Mouse (Mus musculus): ENCODE results near the gene Scp2. TPM values are rescaled to one million over a fixed set of nuclear protein-coding genes. Genes with fewer than 3 reads are reported as not detected.
A peak's percentile ranks its signal among the peaks of the same experiment; 100 is the strongest.

The Scp2 gene
- polyA plus RNA-seq, 1 experiment from 2014 or later: 228 TPM

GRCm38 (mm10) chr4:108055873-108056272, 88.9 kb downstream of the Scp2 start:
- H3K27ac ChIP-seq: no peak overlapping the region
- no peak for ATAC-seq (replicated peaks; ENCODE audit: low FRiP score)
- 68% methylated on average over 10 of the region's 10 CpGs for WGBS
- no peak overlapping the region for H3K9ac ChIP-seq
- H3K9me3 ChIP-seq (replicated peaks): no peaks in the 10 kb centered on the region
- H3K4me2 ChIP-seq: no peak overlapping the region
- no peak overlapping the region for H3K4me3 ChIP-seq (replicated peaks)
- H3K27me3 ChIP-seq: no peaks in the 10 kb centered on the region
- peaks cover 81% of the 10 kb centered on the region for H3K36me3 ChIP-seq
- no peaks in the 10 kb centered on the region for H3K4me1 ChIP-seq

GRCm38 (mm10) chr4:108052673-108053072, 92.1 kb downstream of the Scp2 start:
- H3K4me1 ChIP-seq: no peaks in the 10 kb centered on the region
- no peaks in the 10 kb centered on the region for H3K9me3 ChIP-seq (replicated peaks)
- ATAC-seq (replicated peaks; ENCODE audit: low FRiP score): no peak
- no peak overlapping the region for H3K9ac ChIP-seq
- no peak overlapping the region for H3K4me3 ChIP-seq (replicated peaks)
- no peaks in the 10 kb centered on the region for H3K27me3 ChIP-seq
- 89% methylated on average over 8 of the region's 8 CpGs for WGBS
- H3K27ac ChIP-seq: no peak overlapping the region
- no peak overlapping the region for H3K4me2 ChIP-seq
- H3K36me3 ChIP-seq: peaks cover 83% of the 10 kb centered on the region

- no peak overlapping the region for H3K27ac ChIP-seq
- no peaks in the 10 kb centered on the region for H3K27me3 ChIP-seq
- no peak overlapping the region for H3K4me3 ChIP-seq (replicated peaks)
- H3K4me2 ChIP-seq: no peak overlapping the region
- H3K36me3 ChIP-seq: peaks cover 88% of the 10 kb centered on the region
- no peak overlapping the region for H3K9ac ChIP-seq
- no peaks in the 10 kb centered on the region for H3K9me3 ChIP-seq (replicated peaks)
- H3K4me1 ChIP-seq: no peaks in the 10 kb centered on the region
- no peak for ATAC-seq (replicated peaks; ENCODE audit: low FRiP score)
- 89% methylated on average over 10 of the region's 10 CpGs for WGBS
Measured at GRCm38 (mm10) chr4:108051687-108052274, 93.0 kb downstream of the Scp2 start.

DNA sequence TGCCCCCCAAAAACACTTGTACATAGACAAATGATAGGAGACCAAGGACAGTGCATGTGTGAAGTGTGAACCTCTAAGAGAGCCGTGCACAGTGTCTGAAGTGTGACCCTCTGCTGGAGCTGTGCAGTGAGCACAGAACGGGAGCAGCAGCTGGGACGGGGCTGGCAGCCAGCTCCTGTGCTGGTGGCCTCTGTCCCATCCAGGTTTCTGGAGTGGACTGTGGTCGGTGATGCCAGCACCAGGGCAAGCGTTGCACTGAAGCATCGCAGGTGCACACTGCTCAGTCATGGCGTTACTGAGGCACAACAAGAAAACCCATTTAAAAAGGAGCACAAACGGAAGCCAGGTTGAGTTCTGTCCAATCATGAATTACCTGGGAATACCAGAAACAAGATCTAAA, 98.7 kb downstream of the Scp2 start:
- Histone ChIP-seq H3K36me3 (peaks cover 77% of the 10 kb centered on the region), H3K9me3 (replicated peaks) (no peaks in the 10 kb centered on the region), H3K27me3 (no peaks in the 10 kb centered on the region), H3K27ac (no peak overlapping the region), H3K4me2 (no peak overlapping the region), H3K4me3 (replicated peaks) (no peak overlapping the region), H3K4me1 (no peaks in the 10 kb centered on the region), H3K9ac (no peak overlapping the region)
- no peak for ATAC-seq (replicated peaks; ENCODE audit: low FRiP score)
- WGBS: 83% methylated on average over 8 of the region's 8 CpGs

DNA sequence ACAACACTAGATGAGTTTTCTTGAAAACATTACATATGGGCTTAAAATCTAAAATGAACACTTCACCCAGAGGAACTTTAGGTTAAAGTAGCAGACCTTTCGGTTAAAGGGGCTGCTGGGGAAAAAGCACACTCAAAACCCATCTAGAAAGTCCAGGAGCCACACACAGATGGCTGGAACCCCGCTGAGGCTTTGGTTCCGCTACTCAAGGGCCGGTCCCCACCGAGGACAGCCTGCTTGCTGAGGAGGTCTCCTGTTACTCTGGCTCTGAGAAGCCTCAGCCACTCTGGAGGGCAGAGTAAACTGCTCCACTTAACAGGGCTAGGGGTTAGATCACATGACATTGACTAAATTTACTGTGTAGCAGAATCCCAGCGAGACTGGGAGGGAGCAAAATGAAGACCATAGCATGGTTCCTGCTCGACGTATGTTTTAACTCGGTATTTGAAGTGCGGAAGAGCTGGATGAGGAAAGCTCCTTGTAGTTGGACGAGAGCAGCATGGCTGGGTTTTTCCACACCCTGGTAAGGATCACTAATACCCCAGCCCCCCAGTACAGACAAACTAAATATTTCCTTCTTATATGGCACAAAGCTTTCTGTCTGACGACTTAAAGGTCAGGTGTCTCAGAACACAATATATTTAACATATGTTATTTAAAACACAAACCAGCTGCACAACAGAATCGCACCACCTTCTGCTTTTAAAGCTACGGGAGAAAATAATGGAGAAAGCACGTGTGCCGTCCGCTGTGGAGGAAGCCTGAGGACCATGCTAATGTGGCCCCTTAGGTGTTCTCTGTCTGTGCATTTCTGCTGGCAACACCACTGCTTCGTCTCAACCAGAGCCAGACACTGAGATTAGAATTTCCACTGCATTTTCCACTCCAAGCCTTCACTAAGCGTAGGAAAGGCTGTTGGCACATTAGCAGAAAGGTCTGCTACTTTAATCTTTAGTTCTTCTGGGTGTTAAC, 99.4 kb downstream of the Scp2 start:
- no peak for ATAC-seq (replicated peaks; ENCODE audit: low FRiP score)
- Histone ChIP-seq H3K36me3 (peaks cover 70% of the 10 kb centered on the region), H3K9me3 (replicated peaks) (no peaks in the 10 kb centered on the region), H3K9ac (no peak overlapping the region), H3K4me1 (no peaks in the 10 kb centered on the region), H3K4me2 (no peak overlapping the region), H3K4me3 (replicated peaks) (no peak overlapping the region), H3K27me3 (no peaks in the 10 kb centered on the region), H3K27ac (no peak overlapping the region)
- 60% methylated on average over 19 of the region's 19 CpGs for WGBS

DNA sequence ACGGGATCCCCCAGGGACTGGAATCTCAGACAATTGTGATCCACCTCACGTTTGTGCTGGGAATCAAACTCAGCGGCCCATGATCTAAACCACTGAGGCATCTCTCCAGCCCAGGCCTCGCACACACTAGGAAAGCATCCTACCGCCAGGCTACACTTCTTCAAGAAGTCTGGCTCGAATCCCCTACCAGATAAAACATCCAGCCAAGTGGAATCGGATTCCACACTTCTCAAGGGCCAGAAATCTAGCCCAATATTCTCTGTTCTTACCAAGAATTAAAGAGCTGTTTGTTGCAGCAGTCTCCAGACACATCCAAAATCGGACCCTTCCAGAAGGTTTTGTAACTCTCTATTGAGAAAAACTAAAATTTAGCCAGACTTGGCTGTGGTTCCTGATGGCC, 107.8 kb downstream of the Scp2 start:
- H3K9ac ChIP-seq: no peak overlapping the region
- no peak for ATAC-seq (replicated peaks; ENCODE audit: low FRiP score)
- H3K27me3 ChIP-seq: peaks cover 21% of the 10 kb centered on the region
- no peak overlapping the region for H3K4me2 ChIP-seq
- WGBS: 71% methylated on average over 8 of the region's 8 CpGs
- peaks cover 4% of the 10 kb centered on the region; the same call in 1 of the 2 replicates for H3K36me3 ChIP-seq
- no peak overlapping the region for H3K4me3 ChIP-seq (replicated peaks)
- no peaks in the 10 kb centered on the region for H3K9me3 ChIP-seq (replicated peaks)
- H3K4me1 ChIP-seq: peaks cover 6% of the 10 kb centered on the region
- H3K27ac ChIP-seq: no peak overlapping the region

GRCm38 (mm10) chr4:108033041-108033764, 111.6 kb downstream of the Scp2 start:
- Histone ChIP-seq H3K27ac (no peak overlapping the region), H3K27me3 (peaks cover 52% of the 10 kb centered on the region), H3K4me3 (replicated peaks) (no peak overlapping the region), H3K9me3 (replicated peaks) (no peaks in the 10 kb centered on the region), H3K4me2 (no peak overlapping the region), H3K9ac (no peak overlapping the region), H3K36me3 (no peaks in the 10 kb centered on the region), H3K4me1 (peaks cover 22% of the 10 kb centered on the region)
- WGBS: 84% methylated on average over 8 of the region's 8 CpGs
- ATAC-seq (replicated peaks; ENCODE audit: low FRiP score): no peak

DNA sequence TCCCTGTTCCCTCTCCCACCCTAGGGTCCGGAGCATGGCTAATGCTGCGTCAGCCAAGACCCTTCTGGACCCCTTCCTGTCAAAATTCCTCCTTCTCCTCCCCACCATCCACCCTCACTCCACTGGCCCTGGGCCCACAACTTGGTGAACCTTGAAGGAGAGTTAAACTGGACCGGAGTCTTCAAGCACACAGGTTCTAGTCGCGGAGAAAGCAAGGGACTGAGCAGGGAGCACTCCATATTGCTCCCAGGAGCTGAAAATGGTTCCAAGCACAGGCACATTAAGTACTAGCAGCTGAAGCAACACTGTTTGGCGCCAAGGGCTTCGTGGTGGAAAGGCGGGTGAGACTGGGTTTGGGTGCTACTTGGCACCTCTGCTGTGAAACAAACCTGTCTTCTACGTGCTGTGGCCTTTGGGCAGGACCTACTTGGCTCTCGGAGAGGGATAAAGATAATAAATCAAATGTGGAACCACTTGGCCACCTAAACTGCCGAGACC, 112.4 kb downstream of the Scp2 start:
- H3K9ac ChIP-seq: peak overlapping the region; percentile 29
- H3K27me3 ChIP-seq: peaks cover 52% of the 10 kb centered on the region
- no peak overlapping the region for H3K27ac ChIP-seq
- H3K36me3 ChIP-seq: no peaks in the 10 kb centered on the region
- peak overlapping the region; percentile 64 for H3K4me3 ChIP-seq (replicated peaks)
- peak overlapping the region; percentile 97 for H3K4me2 ChIP-seq
- peaks cover 22% of the 10 kb centered on the region for H3K4me1 ChIP-seq
- no peaks in the 10 kb centered on the region for H3K9me3 ChIP-seq (replicated peaks)
- ATAC-seq (replicated peaks; ENCODE audit: low FRiP score): no peak
- 25% methylated on average over 11 of the region's 11 CpGs for WGBS

DNA sequence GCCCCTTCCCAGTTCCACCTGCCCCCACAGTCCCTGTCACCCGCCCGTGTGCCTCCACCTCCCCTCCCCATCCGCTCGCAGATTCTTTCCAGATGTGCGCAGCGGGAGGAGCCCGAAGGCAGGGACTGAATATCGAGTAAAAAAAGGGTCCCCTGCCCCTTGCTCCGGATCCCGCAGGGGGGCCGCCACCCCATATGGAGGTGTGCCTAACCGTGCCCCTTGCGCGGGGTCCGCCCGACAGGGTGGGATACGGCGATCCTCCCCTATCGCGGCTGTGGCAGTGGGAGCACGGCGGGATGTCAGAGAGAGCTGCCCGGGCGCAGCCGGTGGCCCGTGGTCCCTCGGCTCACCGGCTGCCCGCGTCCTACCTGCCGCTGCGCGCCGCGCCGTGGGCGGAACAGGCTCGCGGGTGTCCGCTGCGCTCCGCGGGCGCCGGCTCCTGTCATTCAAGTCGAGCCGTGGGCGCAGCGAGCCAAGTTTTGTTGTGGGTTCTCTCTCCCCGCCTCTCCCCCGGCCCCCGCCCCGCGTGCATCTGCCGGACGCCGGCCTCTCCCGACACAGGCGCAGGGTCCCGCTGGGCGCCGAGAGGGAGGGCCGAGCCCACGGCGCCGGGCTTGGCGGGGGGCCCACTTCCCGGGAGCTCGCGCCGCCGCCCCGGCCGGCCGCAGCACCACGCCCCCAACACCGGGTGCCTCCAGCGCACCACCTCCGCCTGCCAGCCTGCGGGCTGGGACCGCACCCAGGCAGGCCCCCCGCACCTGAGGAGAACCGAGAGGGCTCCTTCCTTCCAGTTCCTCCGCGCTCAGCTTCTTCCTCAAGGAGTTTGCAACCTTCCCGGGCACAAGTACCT, 113.1 kb downstream of the Scp2 start:
- Histone ChIP-seq H3K9me3 (replicated peaks) (no peaks in the 10 kb centered on the region), H3K36me3 (no peaks in the 10 kb centered on the region), H3K27me3 (peaks cover 52% of the 10 kb centered on the region), H3K27ac (no peak overlapping the region), H3K9ac (peak overlapping the region; percentile 29), H3K4me1 (peaks cover 22% of the 10 kb centered on the region), H3K4me2 (peak overlapping the region; percentile 97), H3K4me3 (replicated peaks) (peak overlapping the region; percentile 64)
- ATAC-seq (replicated peaks; ENCODE audit: low FRiP score): no peak
- under 1% methylated on average over 67 of the region's 86 CpGs for WGBS

GRCm38 (mm10) chr4:108030888-108031501, 113.8 kb downstream of the Scp2 start:
- H3K27me3 ChIP-seq: peaks cover 52% of the 10 kb centered on the region
- WGBS: 4% methylated on average over 22 of the region's 22 CpGs
- H3K4me2 ChIP-seq: peak overlapping the region; percentile 97
- H3K4me3 ChIP-seq (replicated peaks): peak overlapping the region; percentile 64
- H3K36me3 ChIP-seq: no peaks in the 10 kb centered on the region
- H3K9ac ChIP-seq: peak overlapping the region; percentile 29; the same call in 1 of the 2 replicates
- no peaks in the 10 kb centered on the region for H3K9me3 ChIP-seq (replicated peaks)
- H3K4me1 ChIP-seq: peaks cover 22% of the 10 kb centered on the region
- no peak overlapping the region for H3K27ac ChIP-seq
- ATAC-seq (replicated peaks; ENCODE audit: low FRiP score): peak; percentile 54; the same call in 1 of the 2 replicates

- Histone ChIP-seq H3K4me3 (replicated peaks) (no peak overlapping the region), H3K36me3 (no peaks in the 10 kb centered on the region), H3K27me3 (peaks cover 23% of the 10 kb centered on the region), H3K4me2 (no peak overlapping the region), H3K9me3 (replicated peaks) (no peaks in the 10 kb centered on the region), H3K9ac (no peak overlapping the region), H3K4me1 (peaks cover 26% of the 10 kb centered on the region), H3K27ac (no peak overlapping the region)
- 44% methylated on average over 3 of the region's 3 CpGs for WGBS
- ATAC-seq (replicated peaks; ENCODE audit: low FRiP score): no peak
Measured at GRCm38 (mm10) chr4:108026193-108026592, 118.6 kb downstream of the Scp2 start.
